Comparison of ENCODE assay signal across 19 mouse cellular contexts in genomic region chr10:27995035-27995399, GRCm38 (mm10).
A peak's percentile ranks its signal among the peaks of the same experiment; 100 is the strongest.
DNase-seq lines count a peak whose midpoint lies in the region; TF ChIP-seq lines count a peak whose summit lies in the region.
"Had no signal": no experiment of that assay in that cellular context is flagged by ENCODE, and none has a peak within 500 bp of the region (broad histone marks: within the 10 kb centered on the region; RNA-seq: fewer than 3 reads in every experiment).

No protein-coding gene starts in this region.

- no peak for DNase-seq in ES-E14 (ENCODE audit: low read depth, low spot score)
- DNase-seq in hindbrain, embryonic 10.5 days (ENCODE audit: low spot score): no peak
- no peak for DNase-seq in layer of hippocampus, postnatal 25 days (ENCODE audit: extremely low spot score in 1 of 2, low spot score in 1 of 2)
- DNase-seq: adrenal gland, adult 2 months; adrenal gland, adult 8-10 months; adrenal gland, postnatal 10 days; adrenal gland, postnatal 14 days; adrenal gland, postnatal 25 days; adrenal gland, postnatal 36 days; B cell, adult 2 months; cerebellum, adult 11 months; cerebellum, adult 11-12 months; cerebellum, adult 18-20 months; cerebellum, adult 2 months; cerebellum, adult 8-10 months had no signal

- H3K27ac ChIP-seq in ES-Bruce4 (ENCODE audit: insufficient read depth, low read length) (peak overlapping the region; percentile 91), ES-E14 (ENCODE audit: insufficient read depth, low read depth, low read length, poor library complexity, severe bottlenecking) (peak overlapping the region; percentile 80; the same call in 1 of the 2 replicates)
- no peak overlapping the region for H3K27ac ChIP-seq in hindbrain, embryonic 10.5 days

- TF ChIP-seq EP300 in ES-Bruce4 (IDR thresholded peaks at IDR 0.05; ENCODE audit: insufficient read depth, low read depth, low read length): no peak

- TF ChIP-seq POLR2A in ES-Bruce4 (IDR thresholded peaks at IDR 0.05; ENCODE audit: insufficient read depth, low read length): no peak

- in situ Hi-C loops in ES-E14 (cut with MboI; ENCODE audit: low sequenced_read_pairs in 2 of 2, unreplicated experiment in 2 of 2): no loop called here

- H3K27me3 ChIP-seq in ES-Bruce4 (ENCODE audit: control insufficient read depth, insufficient read depth, low read length, poor library complexity, severe bottlenecking): no peaks in the 10 kb centered on the region
- H3K27me3 ChIP-seq in hindbrain, embryonic 10.5 days (ENCODE audit: insufficient read depth, poor library complexity, severe bottlenecking): no peaks in the 10 kb centered on the region
- H3K27me3 ChIP-seq: CH12.LX, Patski had no signal

- peaks cover 7% of the 10 kb centered on the region for H3K36me3 ChIP-seq in ES-Bruce4 (ENCODE audit: control insufficient read depth, insufficient read depth, low read length, poor library complexity, severe bottlenecking)
- peaks cover 2% of the 10 kb centered on the region; the same call in 1 of the 2 replicates for H3K36me3 ChIP-seq in ES-E14 (ENCODE audit: control insufficient read depth, insufficient read depth, low read length, poor library complexity, severe bottlenecking)
- no peaks in the 10 kb centered on the region for H3K36me3 ChIP-seq in hindbrain, embryonic 10.5 days
- H3K36me3 ChIP-seq: G1E had no signal

- H3K9me3 ChIP-seq in ES-Bruce4 (replicated peaks; ENCODE audit: control insufficient read depth, insufficient read depth, low read length, poor library complexity, severe bottlenecking) (peaks cover 50% of the 10 kb centered on the region), ES-E14 (ENCODE audit: control insufficient read depth, insufficient read depth, low read depth, low read length) (no peaks in the 10 kb centered on the region)
- H3K9me3 ChIP-seq in hindbrain, embryonic 10.5 days: no peaks in the 10 kb centered on the region

- no peaks in the 10 kb centered on the region for H3K4me1 ChIP-seq in ES-Bruce4 (ENCODE audit: control insufficient read depth, insufficient read depth, low read length)
- peaks cover 4 to 8% of the 10 kb centered on the region in 2 experiments; a peak in 3 of 4 replicates for H3K4me1 ChIP-seq in ES-E14 (ENCODE audit: control insufficient read depth in 2 of 2, insufficient read depth in 2 of 2, low read length in 2 of 2, poor library complexity in 1 of 2)
- H3K4me1 ChIP-seq in hindbrain, embryonic 10.5 days (replicated peaks): peaks cover 10% of the 10 kb centered on the region

- no peak overlapping the region for H3K9ac ChIP-seq in ES-Bruce4 (ENCODE audit: low read depth, poor library complexity, severe bottlenecking)
- H3K9ac ChIP-seq in ES-E14 (ENCODE audit: insufficient read depth, low read depth, low read length, poor library complexity, severe bottlenecking): no peak overlapping the region

- H3K4me3 ChIP-seq in ES-Bruce4 (ENCODE audit: low read depth, low read length) (no peak overlapping the region), ES-E14 (ENCODE audit: insufficient read depth in 1 of 2, low read depth in 1 of 2, low read length in 2 of 2, poor library complexity in 1 of 2, severe bottlenecking in 1 of 2) (no peak overlapping the region)
- no peak overlapping the region for H3K4me3 ChIP-seq in hindbrain, embryonic 10.5 days

- TF ChIP-seq CTCF in ES-Bruce4 (IDR thresholded peaks at IDR 0.05; ENCODE audit: low read depth, low read length): no peak

- 83% methylated on average over 1 of the region's 1 CpGs for WGBS in hindbrain, embryonic 10.5 days

TF ChIP-seq in ES-E14, 5 proteins besides CTCF, POLR2A, EP300 and RAD21:
- peak; percentile 93 for TF ChIP-seq ZNF384 (IDR thresholded peaks at IDR 0.05; ENCODE audit: low read depth, low read length)
- no peak for TF ChIP-seq ZC3H11A (IDR thresholded peaks at IDR 0.05; ENCODE audit: borderline replicate concordance, low read depth, low read length)
- TF ChIP-seq MAFK (IDR thresholded peaks at IDR 0.05; ENCODE audit: insufficient read depth, low read depth, low read length): no peak
- no peak for TF ChIP-seq HCFC1 (IDR thresholded peaks at IDR 0.05; ENCODE audit: borderline replicate concordance, insufficient read depth, low read length)
- no peak for TF ChIP-seq CHD2 (IDR thresholded peaks at IDR 0.05; ENCODE audit: low read depth, low read length)
